32 mouse cellular contexts compared by ENCODE assay signal in genomic region chr1:191713813-191714212, GRCm38 (mm10). TPM values are rescaled to one million over a fixed set of nuclear protein-coding genes. Genes with fewer than 3 reads are reported as not detected.
DNase-seq lines count a peak whose midpoint lies in the region; ATAC-seq and TF ChIP-seq lines count a peak whose summit lies in the region.
"Had no signal": no experiment of that assay in that cellular context is flagged by ENCODE, and none has a peak within 500 bp of the region (broad histone marks: within the 10 kb centered on the region; RNA-seq: fewer than 3 reads in every experiment).

No protein-coding gene starts in this region.

- no peaks in the 10 kb centered on the region for H3K27me3 ChIP-seq in kidney, adult 2 months (replicated peaks; ENCODE audit: control insufficient read depth, insufficient read depth, low read length)
- no peaks in the 10 kb centered on the region for H3K27me3 ChIP-seq in kidney, embryonic 16.5 days (ENCODE audit: insufficient read depth, low read length)
- H3K27me3 ChIP-seq: embryonic facial prominence, embryonic 12.5 days; forebrain, embryonic 15.5 days; heart, embryonic 12.5 days; intestine, embryonic 15.5 days; limb, embryonic 13.5 days; lung, embryonic 15.5 days; neural tube, embryonic 12.5 days had no signal

- no peaks in the 10 kb centered on the region for H3K9me3 ChIP-seq in kidney, embryonic 16.5 days (ENCODE audit: low read length)
- H3K9me3 ChIP-seq: embryonic facial prominence, embryonic 12.5 days; forebrain, embryonic 10.5 days; forebrain, embryonic 15.5 days; heart, embryonic 12.5 days; hindbrain, embryonic 10.5 days; intestine, embryonic 15.5 days; limb, embryonic 13.5 days; lung, embryonic 15.5 days; midbrain, embryonic 10.5 days; neural tube, embryonic 12.5 days had no signal

- H3K9ac ChIP-seq in kidney, embryonic 16.5 days (replicated peaks; ENCODE audit: low read length): no peak overlapping the region
- H3K9ac ChIP-seq: embryonic facial prominence, embryonic 12.5 days; forebrain, embryonic 15.5 days; heart, embryonic 12.5 days; intestine, embryonic 15.5 days; limb, embryonic 13.5 days; lung, embryonic 15.5 days; neural tube, embryonic 12.5 days had no signal

- no peaks in the 10 kb centered on the region for H3K36me3 ChIP-seq in kidney, adult 2 months (ENCODE audit: control insufficient read depth, insufficient read depth, low read length)
- H3K36me3 ChIP-seq in kidney, embryonic 16.5 days (ENCODE audit: insufficient read depth, low read length): no peaks in the 10 kb centered on the region
- H3K36me3 ChIP-seq: embryonic facial prominence, embryonic 12.5 days; forebrain, embryonic 10.5 days; forebrain, embryonic 15.5 days; heart, embryonic 12.5 days; hindbrain, embryonic 10.5 days; intestine, embryonic 15.5 days; limb, embryonic 13.5 days; lung, embryonic 15.5 days; midbrain, embryonic 10.5 days; neural tube, embryonic 12.5 days had no signal

- ATAC-seq in kidney, embryonic 16.5 days (ENCODE audit: low FRiP score, low TSS enrichment): no peak
- ATAC-seq: forebrain, embryonic 15.5 days; hindbrain, embryonic 16.5 days; intestine, embryonic 15.5 days; midbrain, embryonic 16.5 days had no signal

- no peak for TF ChIP-seq POLR2A in kidney, adult 2 months (IDR thresholded peaks at IDR 0.05; ENCODE audit: low read depth, low read length)

- no peak for TF ChIP-seq CTCF in kidney, adult 2 months (conservative IDR thresholded peaks at IDR 0.05; ENCODE audit: insufficient read depth, insufficient read length, low read depth, low read length)

- H3K4me3 ChIP-seq in kidney, adult 2 months (ENCODE audit: insufficient read depth, low read depth, low read length): no peak overlapping the region
- no peak overlapping the region for H3K4me3 ChIP-seq in kidney, embryonic 16.5 days (ENCODE audit: low read length)
- H3K4me3 ChIP-seq: embryonic facial prominence, embryonic 12.5 days; forebrain, embryonic 10.5 days; forebrain, embryonic 15.5 days; heart, embryonic 12.5 days; hindbrain, embryonic 10.5 days; intestine, embryonic 15.5 days; limb, embryonic 13.5 days; lung, embryonic 15.5 days; midbrain, embryonic 10.5 days; myocyte; neural tube, embryonic 12.5 days had no signal

- peaks cover 3% of the 10 kb centered on the region; the same call in 1 of the 2 replicates for H3K4me1 ChIP-seq in kidney, adult 2 months (ENCODE audit: control insufficient read depth, insufficient read depth, low read length)
- peaks cover 7% of the 10 kb centered on the region for H3K4me1 ChIP-seq in kidney, embryonic 16.5 days (ENCODE audit: insufficient read depth, low read length)
- H3K4me1 ChIP-seq: neural tube, embryonic 12.5 days had no signal

- 0 out of 2 replicates have a peak overlapping the region, but pooled peaks have one; percentile 16 for H3K27ac ChIP-seq in kidney, adult 2 months (ENCODE audit: insufficient read depth, low read depth, low read length)
- no peak overlapping the region for H3K27ac ChIP-seq in kidney, embryonic 16.5 days (ENCODE audit: low read length)
- H3K27ac ChIP-seq: embryonic facial prominence, embryonic 12.5 days; forebrain, embryonic 10.5 days; forebrain, embryonic 15.5 days; hindbrain, embryonic 10.5 days; intestine, embryonic 15.5 days; limb, embryonic 13.5 days; lung, embryonic 15.5 days; midbrain, embryonic 10.5 days; neural tube, embryonic 12.5 days; stomach, postnatal 0 days had no signal

- WGBS in kidney, adult 2 months: 64% methylated on average over 3 of the region's 3 CpGs
- 90% methylated on average over 3 of the region's 3 CpGs for WGBS in kidney, embryonic 16.5 days

- intact Hi-C loops in heart, postnatal 36 days (cut with DNase I): no loop called here

- H3K4me2 ChIP-seq in kidney, embryonic 16.5 days (replicated peaks; ENCODE audit: low read depth, low read length): no peak overlapping the region
- H3K4me2 ChIP-seq: embryonic facial prominence, embryonic 12.5 days; forebrain, embryonic 15.5 days; heart, embryonic 12.5 days; intestine, embryonic 15.5 days; limb, embryonic 13.5 days; liver, embryonic 11.5 days; lung, embryonic 15.5 days; neural tube, embryonic 12.5 days had no signal

- peak; percentile 73 for DNase-seq in heart, adult 11 months
- DNase-seq in heart, postnatal 36 days: no peak
- peak; percentile 33 for DNase-seq in kidney, adult 2 months
- peak; percentile 45 for DNase-seq in kidney, postnatal 10 days
- DNase-seq in layer of hippocampus, postnatal 14 days (ENCODE audit: low spot score in 2 of 2): no peak
- no peak for DNase-seq in urinary bladder, postnatal 25 days (ENCODE audit: low spot score)
- DNase-seq: B cell, adult 2 months; cerebellum, adult 11 months; cerebellum, adult 9-10 months; cerebellum, postnatal 36 days; gastrocnemius, postnatal 25 days; heart, adult 18-20 months; right cerebral cortex, adult 18-20 months; right cerebral cortex, postnatal 4 days; thymus, adult 18-20 months; thymus, postnatal 25 days had no signal

RNA-seq across cellular contexts. Expression of gene Lpgat1, which starts 3.8 kb away (rescaled TPM):
- 10 to 100 TPM; 92.8 to 96.5 TPM for total RNA-seq in heart, postnatal 36 days (2021)
- polyA plus RNA-seq in kidney, adult 2 months (2012; rRNA removed): 17.6 and 20.8 TPM in 2 replicates
- 13.6 and 14.7 TPM in 2 replicates for polyA plus RNA-seq in kidney, embryonic 16.5 days (2015; fragmentation: Nextera tagmentation; extraction: Ambion mirVana)
- total RNA-seq in layer of hippocampus, postnatal 14 days (2021): 100 to 1,000 TPM in 1 of 2 experiments, 10 to 100 TPM in 1; 99.1 to 102 TPM

Comparison
In these comparisons a context has a peak if more than half of its experiments do, and no peak if none do; other contexts are left out.
1. DNase-seq: peak in heart, adult 11 months (single experiment), kidney, adult 2 months (single experiment) and kidney, postnatal 10 days (single experiment); none in heart, postnatal 36 days (0 of 2), layer of hippocampus, postnatal 14 days (0 of 2) and urinary bladder, postnatal 25 days (single experiment).